Mouse (Mus musculus): ENCODE results near the gene Rnaseh1.

GRCm38 (mm10) chr12:28666734-28667133, 17.3 kb downstream of the Rnaseh1 start:
- no peak for TF ChIP-seq CTCF (IDR thresholded peaks at IDR 0.05; ENCODE audit: borderline replicate concordance, control insufficient read depth, extremely low read depth, insufficient read depth, low read length, poor library complexity)
- no peak for TF ChIP-seq POLR2A (IDR thresholded peaks at IDR 0.05; ENCODE audit: control insufficient read depth, extremely low read depth, insufficient read depth, low read length, poor library complexity)
